Mouse (Mus musculus): ENCODE measurements around the gene Kcnh7. TPM values are rescaled to one million over a fixed set of nuclear protein-coding genes. Genes with fewer than 3 reads are reported as not detected.

Gene Kcnh7
- polyA plus RNA-seq (2012; rRNA removed), result 21.5 and 21.8 TPM in 2 replicates

GRCm38 (mm10) chr2:63183563-63184545, at the start of gene Kcnh7:
Gene Kcnh7 (minus strand): TSS chr2:63184287.
- DNase-seq (ENCODE audit: extremely low spot score in 1 of 2, low spot score in 1 of 2), result peak in 1 of 2 experiments; percentile 52

- no peak for DNase-seq (ENCODE audit: extremely low spot score in 1 of 2, low spot score in 1 of 2)
Observed at GRCm38 (mm10) chr2:63207435-63207834, 23.3 kb upstream of the Kcnh7 start.

- DNase-seq (ENCODE audit: extremely low spot score in 1 of 2, low spot score in 1 of 2), result no peak
Observed at GRCm38 (mm10) chr2:63186014-63186413, 1.9 kb upstream of the Kcnh7 start.

- peak; percentile 44 to 54 for DNase-seq (ENCODE audit: extremely low spot score in 1 of 2, low spot score in 1 of 2)
Observed at GRCm38 (mm10) chr2:63184551-63185430, 704 bp upstream of the Kcnh7 start.

GRCm38 (mm10) chr2:63153701-63154100, 30.4 kb downstream of the Kcnh7 start:
- no peak for DNase-seq (ENCODE audit: extremely low spot score in 1 of 2, low spot score in 1 of 2)

GRCm38 (mm10) chr2:63127762-63128516, 56.1 kb downstream of the Kcnh7 start:
- DNase-seq (ENCODE audit: extremely low spot score in 1 of 2, low spot score in 1 of 2), result no peak

GRCm38 (mm10) chr2:63120316-63120715, 63.8 kb downstream of the Kcnh7 start:
- no peak for DNase-seq (ENCODE audit: extremely low spot score in 1 of 2, low spot score in 1 of 2)

GRCm38 (mm10) chr2:63117209-63118193, 66.6 kb downstream of the Kcnh7 start:
- DNase-seq (ENCODE audit: extremely low spot score in 1 of 2, low spot score in 1 of 2), result peak in 1 of 2 experiments; percentile 45

GRCm38 (mm10) chr2:63105971-63106370, 78.1 kb downstream of the Kcnh7 start:
- no peak for DNase-seq (ENCODE audit: extremely low spot score in 1 of 2, low spot score in 1 of 2)

GRCm38 (mm10) chr2:63099676-63100075, 84.4 kb downstream of the Kcnh7 start:
- DNase-seq (ENCODE audit: extremely low spot score in 1 of 2, low spot score in 1 of 2), result no peak

GRCm38 (mm10) chr2:63091775-63092174, 92.3 kb downstream of the Kcnh7 start:
- no peak for DNase-seq (ENCODE audit: extremely low spot score in 1 of 2, low spot score in 1 of 2)

- DNase-seq (ENCODE audit: extremely low spot score in 1 of 2, low spot score in 1 of 2), result no peak
Observed at GRCm38 (mm10) chr2:63090447-63090846, 93.6 kb downstream of the Kcnh7 start.

GRCm38 (mm10) chr2:63058386-63058785, 125.7 kb downstream of the Kcnh7 start:
- peak; percentile 22 to 30 for DNase-seq (ENCODE audit: extremely low spot score in 1 of 2, low spot score in 1 of 2)

GRCm38 (mm10) chr2:63049884-63050283, 134.2 kb downstream of the Kcnh7 start:
- DNase-seq (ENCODE audit: extremely low spot score in 1 of 2, low spot score in 1 of 2), result peak; percentile 32

GRCm38 (mm10) chr2:63039718-63040117, 144.4 kb downstream of the Kcnh7 start:
- DNase-seq (ENCODE audit: extremely low spot score in 1 of 2, low spot score in 1 of 2), result no peak

GRCm38 (mm10) chr2:63014909-63015308, 169.2 kb downstream of the Kcnh7 start:
- no peak for DNase-seq (ENCODE audit: extremely low spot score in 1 of 2, low spot score in 1 of 2)

GRCm38 (mm10) chr2:63009141-63009540, 174.9 kb downstream of the Kcnh7 start:
- peak in 1 of 2 experiments; percentile 55 for DNase-seq (ENCODE audit: extremely low spot score in 1 of 2, low spot score in 1 of 2)

GRCm38 (mm10) chr2:63002784-63003183, 181.3 kb downstream of the Kcnh7 start:
- no peak for DNase-seq (ENCODE audit: extremely low spot score in 1 of 2, low spot score in 1 of 2)

- DNase-seq (ENCODE audit: extremely low spot score in 1 of 2, low spot score in 1 of 2), result no peak
Observed at GRCm38 (mm10) chr2:62997692-62998091, 186.4 kb downstream of the Kcnh7 start.

Measured in frontal cortex, adult 2 months (tissue).